Mouse (Mus musculus): ENCODE measurements around the gene Slc38a8.

DNA sequence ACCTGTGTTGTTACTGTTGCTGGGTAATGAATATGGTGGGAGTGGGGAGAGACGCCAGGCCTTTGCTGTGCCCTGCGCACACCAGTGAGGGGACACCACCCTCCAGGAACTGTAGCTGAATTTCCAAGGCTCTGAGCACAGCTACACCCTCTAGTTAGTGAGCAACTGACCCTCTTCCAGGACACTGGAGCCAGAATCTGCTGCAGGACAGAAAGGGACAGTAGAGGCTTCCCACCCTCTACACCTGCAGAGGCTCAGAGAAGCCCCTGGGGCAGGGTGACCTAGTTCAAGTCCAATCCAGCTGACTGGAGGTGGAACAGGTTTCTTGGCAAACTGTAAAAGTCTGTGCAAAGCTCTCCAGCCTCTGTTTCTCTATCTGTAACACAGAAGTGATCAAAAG is 62.1 kb downstream of the Slc38a8 start:
- no peak for TF ChIP-seq CTCF (IDR thresholded peaks at IDR 0.05; ENCODE audit: borderline replicate concordance, control insufficient read depth, extremely low read depth, insufficient read depth, low read length, poor library complexity)
- TF ChIP-seq POLR2A (IDR thresholded peaks at IDR 0.05; ENCODE audit: control insufficient read depth, extremely low read depth, insufficient read depth, low read length, poor library complexity), result no peak

Measured in thymus, adult 2 months (tissue).